Mouse (Mus musculus): ENCODE results near the gene Egfl7. TPM values are rescaled to one million over a fixed set of nuclear protein-coding genes. Genes with fewer than 3 reads are reported as not detected.

The Egfl7 gene
- 121 and 128 TPM in 2 replicates for polyA plus RNA-seq (2015; fragmentation: Nextera tagmentation; extraction: Ambion mirVana)

DNA sequence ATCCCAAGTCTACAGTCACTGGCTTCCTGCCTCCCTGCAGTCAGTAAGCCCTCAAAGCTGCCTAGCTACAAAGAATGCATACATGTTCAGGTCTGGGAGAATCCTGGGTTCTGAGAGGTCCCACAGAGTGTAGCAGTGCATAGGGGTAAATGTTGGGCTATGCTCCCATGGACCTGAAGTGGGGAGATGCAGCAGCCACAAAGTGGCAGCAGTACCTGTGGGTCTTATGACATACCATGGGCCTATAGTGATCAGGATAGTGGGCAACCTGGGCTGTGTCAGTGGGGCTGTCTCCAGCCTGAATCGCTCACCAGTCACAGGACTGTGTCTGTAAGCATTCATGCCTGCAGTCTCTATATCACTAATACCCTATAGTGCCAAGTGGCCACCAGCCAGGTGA is at the start of gene Egfl7:
TSS of gene Egfl7 (plus strand) at position 301 of the 400 bp plus-strand sequence.
- no peaks in the 10 kb centered on the region for H3K36me3 ChIP-seq
- H3K9ac ChIP-seq = no peak within 1 kb of the TSS
- 95% methylated on average over 1 of the region's 1 CpGs for WGBS
- H3K4me1 ChIP-seq = 0 out of 2 replicates have a peak, but pooled peaks cover 7% of the 10 kb centered on the region
- ATAC-seq (ENCODE audit: insufficient read depth, low FRiP score, low read depth) = no peak
- no peak within 1 kb of the TSS for H3K4me2 ChIP-seq
- H3K27me3 ChIP-seq (replicated peaks) = no peaks in the 10 kb centered on the region
- no peak within 1 kb of the TSS for H3K4me3 ChIP-seq (replicated peaks)
- H3K27ac ChIP-seq = no peak within 1 kb of the TSS; the same call in 1 of the 2 replicates
- H3K9me3 ChIP-seq = no peaks in the 10 kb centered on the region

DNA sequence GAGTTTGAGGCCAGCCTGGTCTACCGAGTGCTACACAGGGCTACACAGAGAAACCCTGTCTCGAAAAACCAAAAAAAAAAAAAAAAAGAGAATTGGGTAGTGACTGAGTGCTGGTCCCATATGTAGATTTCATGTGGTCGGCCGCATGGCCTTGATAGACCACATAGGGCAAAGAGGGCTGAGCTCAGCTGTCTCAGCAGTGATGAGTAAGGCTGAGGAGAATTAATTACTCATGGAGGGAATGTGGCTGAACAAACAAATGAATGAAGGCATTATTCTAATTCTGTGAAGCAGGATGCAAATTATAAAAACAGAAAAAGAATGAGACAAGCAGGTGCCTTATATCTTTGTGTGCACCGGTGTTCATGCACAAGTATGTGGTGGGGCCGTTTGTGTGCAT is 48.0 kb upstream of the Egfl7 start:
- no peak for ATAC-seq (ENCODE audit: insufficient read depth, low FRiP score, low read depth)
- 88% methylated on average over 6 of the region's 6 CpGs for WGBS
- Histone ChIP-seq H3K9ac (no peak overlapping the region), H3K27me3 (replicated peaks) (no peaks in the 10 kb centered on the region), H3K4me3 (replicated peaks) (no peak overlapping the region), H3K36me3 (no peaks in the 10 kb centered on the region), H3K4me2 (no peak overlapping the region), H3K4me1 (peaks cover 4% of the 10 kb centered on the region; the same call in 1 of the 2 replicates), H3K27ac (no peak overlapping the region), H3K9me3 (no peaks in the 10 kb centered on the region)

DNA sequence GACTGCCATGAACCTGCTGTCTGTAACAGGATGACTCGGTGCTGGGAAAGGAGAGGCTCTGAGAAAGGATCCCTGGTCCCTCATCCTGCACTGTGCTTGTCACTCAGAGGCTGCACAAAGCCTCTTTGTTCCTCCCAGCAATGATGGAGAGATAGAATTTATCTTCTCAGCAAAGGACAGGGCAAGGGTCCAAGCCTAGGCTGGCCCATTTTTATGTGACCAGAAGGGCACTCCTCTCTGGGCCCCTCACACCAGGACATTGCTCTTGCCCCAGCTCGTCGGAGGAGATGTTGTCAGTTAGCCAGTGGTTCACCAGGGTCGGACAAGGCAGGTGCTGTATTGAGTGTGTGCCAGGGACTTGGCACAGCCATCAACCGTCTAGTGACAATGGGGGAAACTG is 46.6 kb upstream of the Egfl7 start:
- Histone ChIP-seq H3K9ac (no peak overlapping the region), H3K4me1 (no peaks in the 10 kb centered on the region), H3K4me3 (replicated peaks) (no peak overlapping the region), H3K27me3 (replicated peaks) (no peaks in the 10 kb centered on the region), H3K4me2 (no peak overlapping the region), H3K9me3 (no peaks in the 10 kb centered on the region), H3K36me3 (no peaks in the 10 kb centered on the region), H3K27ac (no peak overlapping the region)
- ATAC-seq (ENCODE audit: insufficient read depth, low FRiP score, low read depth) = no peak
- 46% methylated on average over 5 of the region's 5 CpGs for WGBS

DNA sequence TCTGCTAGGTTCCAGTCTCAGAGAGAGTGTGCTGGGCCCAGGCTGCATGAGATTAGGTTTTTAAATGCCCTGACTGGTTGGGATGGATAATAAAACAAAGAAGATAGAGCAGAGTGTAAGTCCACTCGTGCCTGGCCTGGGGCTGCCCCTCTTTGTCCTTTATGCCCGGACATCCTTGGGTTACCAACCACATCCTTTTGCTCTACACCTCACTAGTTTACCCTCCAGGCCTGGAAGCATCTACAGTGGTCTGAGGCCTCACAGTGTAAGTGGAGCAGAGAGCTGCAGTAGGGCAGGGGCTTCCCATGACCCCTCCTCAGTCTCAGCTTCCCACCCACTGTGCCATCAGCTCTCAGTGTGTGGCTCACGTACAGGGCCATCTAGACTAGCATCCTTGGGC is 45.7 kb upstream of the Egfl7 start:
- no peaks in the 10 kb centered on the region for H3K4me1 ChIP-seq
- no peaks in the 10 kb centered on the region for H3K27me3 ChIP-seq (replicated peaks)
- no peaks in the 10 kb centered on the region for H3K36me3 ChIP-seq
- H3K9me3 ChIP-seq = no peaks in the 10 kb centered on the region
- H3K27ac ChIP-seq = no peak overlapping the region
- no peak overlapping the region for H3K9ac ChIP-seq
- no peak for ATAC-seq (ENCODE audit: insufficient read depth, low FRiP score, low read depth)
- H3K4me2 ChIP-seq = no peak overlapping the region
- WGBS = 68% methylated on average over 3 of the region's 3 CpGs
- no peak overlapping the region for H3K4me3 ChIP-seq (replicated peaks)

DNA sequence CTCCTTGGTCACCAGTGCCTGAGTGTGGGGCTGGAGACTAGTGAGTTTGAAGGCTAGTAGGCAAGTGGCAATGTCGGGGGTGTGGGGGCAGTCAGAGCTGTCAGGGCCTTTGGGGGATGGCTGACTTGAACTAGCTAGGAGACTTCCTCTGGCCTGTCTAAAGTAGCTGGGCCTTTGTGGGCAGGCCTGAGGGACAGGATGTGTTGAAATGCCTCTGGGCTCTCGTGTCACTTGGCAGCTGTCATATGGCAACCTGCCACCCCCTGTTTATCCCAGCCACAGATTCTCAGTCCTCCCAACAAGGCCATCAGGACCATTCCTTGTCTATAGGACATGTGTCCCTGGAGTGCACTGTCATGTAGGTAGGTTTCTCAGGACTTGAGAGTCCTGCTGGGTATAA is 45.2 kb upstream of the Egfl7 start:
- 45% methylated on average over 2 of the region's 2 CpGs for WGBS
- H3K27me3 ChIP-seq (replicated peaks) = no peaks in the 10 kb centered on the region
- H3K4me2 ChIP-seq = no peak overlapping the region
- no peaks in the 10 kb centered on the region for H3K4me1 ChIP-seq
- H3K4me3 ChIP-seq (replicated peaks) = no peak overlapping the region
- ATAC-seq (ENCODE audit: insufficient read depth, low FRiP score, low read depth) = no peak
- no peaks in the 10 kb centered on the region for H3K9me3 ChIP-seq
- H3K9ac ChIP-seq = no peak overlapping the region
- H3K27ac ChIP-seq = no peak overlapping the region
- H3K36me3 ChIP-seq = no peaks in the 10 kb centered on the region

DNA sequence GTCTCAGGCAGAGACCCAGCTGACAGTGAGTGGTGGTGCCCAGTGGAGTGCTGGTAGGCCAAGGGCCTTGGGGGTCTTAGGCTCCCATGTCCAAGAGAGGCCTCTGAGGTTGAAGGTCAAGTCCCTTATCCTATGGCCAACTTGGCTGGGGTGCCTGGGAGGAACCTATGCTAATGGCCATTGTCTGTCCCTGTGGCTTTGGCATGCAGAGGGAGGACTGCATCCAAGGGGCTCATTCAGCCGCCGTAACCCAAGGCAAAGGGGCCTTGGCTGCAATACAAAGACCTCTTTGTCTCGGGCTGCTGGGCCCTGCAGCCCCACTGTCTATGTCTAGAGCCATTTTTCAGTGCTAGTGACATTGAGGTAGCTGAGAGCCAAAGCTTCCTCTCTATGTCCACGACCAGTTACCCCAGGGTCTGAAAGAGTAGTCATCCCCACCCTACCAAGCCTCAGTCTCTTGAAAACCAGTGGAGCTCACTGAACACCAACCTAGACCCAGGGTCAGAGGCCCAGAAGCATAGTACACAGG is 44.2 kb upstream of the Egfl7 start:
- no peak overlapping the region for H3K9ac ChIP-seq
- 67% methylated on average over 4 of the region's 4 CpGs for WGBS
- no peaks in the 10 kb centered on the region for H3K4me1 ChIP-seq
- no peak overlapping the region for H3K27ac ChIP-seq
- H3K36me3 ChIP-seq = no peaks in the 10 kb centered on the region
- no peak overlapping the region for H3K4me3 ChIP-seq (replicated peaks)
- H3K9me3 ChIP-seq = no peaks in the 10 kb centered on the region
- H3K4me2 ChIP-seq = no peak overlapping the region
- H3K27me3 ChIP-seq (replicated peaks) = no peaks in the 10 kb centered on the region
- ATAC-seq (ENCODE audit: insufficient read depth, low FRiP score, low read depth) = no peak

DNA sequence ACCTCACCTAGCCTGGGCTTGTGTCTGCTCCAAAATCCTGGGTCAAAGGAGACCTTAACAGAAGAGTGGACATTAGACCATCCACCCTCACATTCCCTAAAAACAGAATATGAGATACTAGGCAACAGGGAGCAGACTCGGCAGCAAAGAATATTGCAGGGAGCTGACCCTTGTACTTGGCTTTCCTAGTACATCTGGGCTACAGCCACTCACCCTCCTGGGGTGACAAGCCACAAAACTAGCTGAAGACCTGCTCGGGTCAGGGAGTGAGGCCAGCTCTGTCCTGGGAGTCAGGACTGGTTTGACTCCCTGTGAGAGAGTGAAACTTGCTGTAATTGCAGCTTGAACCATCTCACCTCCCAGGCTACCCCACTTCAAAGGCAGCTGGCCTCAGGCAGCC is 40.3 kb upstream of the Egfl7 start:
- peaks cover 16% of the 10 kb centered on the region for H3K4me1 ChIP-seq
- no peak overlapping the region for H3K4me3 ChIP-seq (replicated peaks)
- H3K4me2 ChIP-seq = no peak overlapping the region
- no peaks in the 10 kb centered on the region for H3K27me3 ChIP-seq (replicated peaks)
- WGBS = 62% methylated on average over 2 of the region's 2 CpGs
- no peaks in the 10 kb centered on the region for H3K9me3 ChIP-seq
- H3K9ac ChIP-seq = no peak overlapping the region
- no peaks in the 10 kb centered on the region for H3K36me3 ChIP-seq
- no peak for ATAC-seq (ENCODE audit: insufficient read depth, low FRiP score, low read depth)
- no peak overlapping the region for H3K27ac ChIP-seq

DNA sequence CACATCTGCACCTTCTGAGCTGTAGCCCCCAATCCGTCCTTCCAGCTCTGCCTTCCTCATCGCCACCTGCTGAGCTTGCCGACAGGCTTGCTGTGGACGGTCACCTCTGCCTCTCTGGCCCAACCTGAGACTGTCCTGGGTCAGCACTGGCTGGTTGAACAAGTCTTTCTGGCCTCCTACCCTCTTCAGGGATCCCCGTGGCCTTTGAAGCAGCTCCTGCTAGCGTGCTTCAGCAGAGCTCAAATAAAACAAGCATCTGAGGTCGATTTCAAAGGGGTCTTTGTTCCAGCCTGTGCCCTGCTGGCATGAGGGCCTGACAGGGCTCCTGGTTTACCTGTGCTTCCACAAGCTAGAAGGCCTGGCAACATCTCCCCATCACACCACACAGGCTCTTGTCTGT is 39.1 kb upstream of the Egfl7 start:
- peaks cover 16% of the 10 kb centered on the region for H3K4me1 ChIP-seq
- no peak overlapping the region for H3K4me2 ChIP-seq
- H3K27me3 ChIP-seq (replicated peaks) = no peaks in the 10 kb centered on the region
- no peak overlapping the region for H3K4me3 ChIP-seq (replicated peaks)
- ATAC-seq (ENCODE audit: insufficient read depth, low FRiP score, low read depth) = no peak
- no peaks in the 10 kb centered on the region for H3K9me3 ChIP-seq
- no peak overlapping the region for H3K27ac ChIP-seq
- WGBS = 51% methylated on average over 7 of the region's 7 CpGs
- H3K9ac ChIP-seq = no peak overlapping the region
- no peaks in the 10 kb centered on the region for H3K36me3 ChIP-seq

DNA sequence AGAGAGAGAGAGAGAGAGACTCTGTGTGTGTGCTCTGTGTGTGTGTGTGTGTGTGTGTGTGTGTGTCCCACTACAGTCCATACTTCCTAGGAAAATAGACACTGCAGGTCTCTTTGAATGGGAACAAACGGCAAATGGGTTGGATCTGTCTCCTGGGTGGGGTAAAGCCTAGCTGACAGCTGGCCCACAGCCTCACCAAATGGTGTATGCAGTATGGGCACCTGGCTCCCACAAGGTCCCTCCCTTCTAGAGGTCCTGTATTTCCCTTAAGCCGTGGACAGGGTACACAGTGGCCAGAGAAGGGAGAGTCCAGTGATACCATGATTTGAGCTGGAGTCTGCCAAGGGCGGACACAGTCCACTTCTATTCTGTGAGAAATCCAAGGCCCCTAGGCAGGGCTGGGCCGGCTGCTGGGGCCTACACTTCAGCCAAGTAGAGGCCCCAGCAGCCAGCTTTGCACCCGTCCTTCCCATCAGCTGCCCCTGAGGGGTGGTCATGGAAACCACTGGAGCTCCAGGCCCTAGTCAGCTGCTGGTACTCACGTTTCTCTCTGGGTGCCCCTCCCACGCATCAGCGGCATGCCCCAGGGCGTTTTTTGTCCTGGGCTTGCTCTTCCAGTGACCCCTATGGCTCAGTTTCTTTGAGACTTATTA is 38.4 kb upstream of the Egfl7 start:
- H3K4me1 ChIP-seq = peaks cover 16% of the 10 kb centered on the region
- no peaks in the 10 kb centered on the region for H3K27me3 ChIP-seq (replicated peaks)
- no peak overlapping the region for H3K4me3 ChIP-seq (replicated peaks)
- no peak overlapping the region for H3K4me2 ChIP-seq
- WGBS = 37% methylated on average over 9 of the region's 9 CpGs
- H3K9ac ChIP-seq = no peak overlapping the region
- H3K36me3 ChIP-seq = no peaks in the 10 kb centered on the region
- ATAC-seq (ENCODE audit: insufficient read depth, low FRiP score, low read depth) = no peak
- no peaks in the 10 kb centered on the region for H3K9me3 ChIP-seq
- peak overlapping the region; percentile 7; the same call in 1 of the 2 replicates for H3K27ac ChIP-seq

DNA sequence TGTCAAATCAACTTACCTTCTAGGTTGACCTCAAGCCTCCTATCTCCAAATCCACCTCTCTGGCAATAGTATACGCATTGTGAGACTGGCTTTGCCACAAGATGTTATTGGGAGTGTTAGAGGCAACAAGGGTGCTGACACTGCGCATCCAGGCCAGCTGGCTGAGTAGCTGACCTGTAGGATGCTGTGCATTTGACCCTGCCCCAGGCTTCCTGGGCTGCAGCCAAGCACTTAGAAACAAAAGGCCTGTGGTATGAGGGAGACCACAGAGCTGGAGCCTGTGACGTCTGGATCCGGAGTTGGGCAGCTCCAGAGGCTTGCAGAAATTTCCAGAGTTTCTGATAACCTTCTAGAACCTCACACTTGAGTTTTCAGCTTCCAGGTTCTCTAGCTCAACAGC is 36.7 kb upstream of the Egfl7 start:
- Histone ChIP-seq H3K9me3 (no peaks in the 10 kb centered on the region), H3K36me3 (no peaks in the 10 kb centered on the region), H3K4me3 (replicated peaks) (no peak overlapping the region), H3K9ac (no peak overlapping the region), H3K4me1 (peaks cover 22% of the 10 kb centered on the region), H3K4me2 (no peak overlapping the region), H3K27ac (no peak overlapping the region), H3K27me3 (replicated peaks) (no peaks in the 10 kb centered on the region)
- 69% methylated on average over 4 of the region's 4 CpGs for WGBS
- ATAC-seq (ENCODE audit: insufficient read depth, low FRiP score, low read depth) = no peak

DNA sequence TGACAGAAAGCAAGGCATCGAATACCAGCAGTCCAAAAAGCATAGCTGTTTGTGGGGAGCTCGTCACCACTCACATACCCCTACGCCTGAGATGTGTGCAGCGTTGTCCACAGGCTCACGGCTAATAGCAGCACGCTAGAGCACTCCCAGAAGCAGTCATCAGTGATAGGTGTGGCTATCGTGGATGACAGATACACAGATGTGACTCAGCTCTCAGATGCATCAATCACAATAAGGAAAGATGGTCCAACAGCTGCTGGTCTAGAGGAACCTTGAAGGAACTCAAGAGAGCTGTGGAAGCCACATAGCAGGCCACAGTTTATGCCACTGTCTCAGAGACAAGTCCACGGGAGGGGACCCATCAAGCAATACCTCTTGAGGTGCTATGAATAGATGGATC is 36.0 kb upstream of the Egfl7 start:
- Histone ChIP-seq H3K36me3 (no peaks in the 10 kb centered on the region), H3K9ac (no peak overlapping the region), H3K4me2 (no peak overlapping the region), H3K9me3 (no peaks in the 10 kb centered on the region), H3K27ac (no peak overlapping the region; the same call in 1 of the 2 replicates), H3K27me3 (replicated peaks) (no peaks in the 10 kb centered on the region), H3K4me1 (peaks cover 24% of the 10 kb centered on the region), H3K4me3 (replicated peaks) (no peak overlapping the region)
- ATAC-seq (ENCODE audit: insufficient read depth, low FRiP score, low read depth) = no peak
- WGBS = 80% methylated on average over 8 of the region's 8 CpGs

DNA sequence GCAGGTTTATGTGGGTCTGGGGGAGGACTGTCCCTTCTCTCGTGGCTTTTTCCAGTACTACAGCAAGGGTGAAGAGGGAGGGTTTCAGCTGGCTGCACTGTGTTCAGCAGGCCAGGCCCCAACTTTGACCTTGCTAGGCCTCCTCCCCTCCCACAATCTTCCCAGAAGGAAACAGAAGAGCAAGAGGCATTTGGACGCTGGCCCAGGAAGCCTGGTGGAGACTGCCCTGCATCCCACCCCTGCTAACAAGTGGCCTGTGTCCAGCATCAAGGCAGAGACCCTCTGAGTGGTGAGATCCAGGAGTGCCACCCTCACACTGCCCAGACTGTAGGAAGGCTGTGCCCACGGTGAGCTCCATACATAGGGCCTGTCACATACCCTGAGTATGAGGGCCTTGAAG is 35.5 kb upstream of the Egfl7 start:
- Histone ChIP-seq H3K36me3 (no peaks in the 10 kb centered on the region), H3K9me3 (no peaks in the 10 kb centered on the region), H3K4me2 (no peak overlapping the region), H3K27me3 (replicated peaks) (no peaks in the 10 kb centered on the region), H3K9ac (no peak overlapping the region), H3K4me3 (replicated peaks) (no peak overlapping the region), H3K27ac (peak overlapping the region; percentile 11; the same call in 1 of the 2 replicates), H3K4me1 (peaks cover 24% of the 10 kb centered on the region)
- ATAC-seq (ENCODE audit: insufficient read depth, low FRiP score, low read depth) = peak; percentile 10; the same call in 1 of the 2 replicates
- WGBS = 52% methylated on average over 3 of the region's 3 CpGs
